Comparison of ENCODE assay signal across 17 mouse cellular contexts in the genomic region with DNA sequence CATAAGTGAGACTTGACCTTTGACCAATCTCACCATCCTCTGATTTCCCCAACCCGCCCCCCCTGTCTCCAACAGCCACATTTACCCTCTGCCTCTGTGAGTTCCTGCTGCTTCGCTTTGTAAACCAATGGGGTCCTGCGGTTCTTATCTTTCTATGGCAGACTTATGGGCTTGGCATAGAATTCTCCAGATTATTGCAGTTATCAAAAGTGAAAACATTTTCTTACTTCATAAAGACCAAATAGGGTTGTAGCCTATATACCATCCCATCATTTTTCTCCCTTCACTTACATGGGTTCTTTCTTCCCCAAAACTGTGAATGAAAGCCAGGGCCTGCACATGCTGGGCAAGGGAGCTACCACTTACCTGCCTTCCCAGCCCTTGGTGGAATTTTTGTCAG. TPM values are rescaled to one million over a fixed set of nuclear protein-coding genes. Genes with fewer than 3 reads are reported as not detected.
DNase-seq lines count a peak whose midpoint lies in the region; ATAC-seq and TF ChIP-seq lines count a peak whose summit lies in the region.
"Had no signal": no experiment of that assay in that cellular context is flagged by ENCODE, and none has a peak within 500 bp of the region (broad histone marks: within the 10 kb centered on the region; RNA-seq: fewer than 3 reads in every experiment).

No protein-coding gene starts in this region.

- peak; percentile 99 for TF ChIP-seq EP300 in liver, postnatal 0 days (IDR thresholded peaks at IDR 0.05; ENCODE audit: low read depth)

- WGBS in heart, embryonic 11.5 days (ENCODE audit: insufficient replicate concordance) = 81% methylated on average over 3 of the region's 3 CpGs
- 62% methylated on average over 3 of the region's 3 CpGs for WGBS in bone marrow, adult 2 months
- WGBS in intestine, embryonic 16.5 days = 80% methylated on average over 3 of the region's 3 CpGs
- WGBS in liver, postnatal 0 days (ENCODE audit: insufficient replicate concordance) = 58% methylated on average over 3 of the region's 3 CpGs

- no peaks in the 10 kb centered on the region for H3K27me3 ChIP-seq in heart, embryonic 11.5 days (ENCODE audit: control insufficient read depth, insufficient read depth, low read length)
- H3K27me3 ChIP-seq in intestine, embryonic 16.5 days (replicated peaks; ENCODE audit: control insufficient read depth, insufficient read depth, low read length) = no peaks in the 10 kb centered on the region
- no peaks in the 10 kb centered on the region for H3K27me3 ChIP-seq in liver, postnatal 0 days (ENCODE audit: insufficient read depth, low read length)
- H3K27me3 ChIP-seq: forebrain, embryonic 15.5 days; heart, embryonic 15.5 days; neural tube, embryonic 13.5 days had no signal

- H3K4me3 ChIP-seq in heart, embryonic 11.5 days (ENCODE audit: low read depth, low read length) = no peak overlapping the region
- no peak overlapping the region for H3K4me3 ChIP-seq in bone marrow, adult 2 months (replicated peaks; ENCODE audit: control insufficient read depth, low read depth, low read length)
- H3K4me3 ChIP-seq in intestine, embryonic 16.5 days (ENCODE audit: low read length) = no peak overlapping the region
- no peak overlapping the region for H3K4me3 ChIP-seq in liver, postnatal 0 days (ENCODE audit: low read depth, low read length)
- H3K4me3 ChIP-seq: forebrain, embryonic 15.5 days; heart, embryonic 15.5 days; layer of hippocampus, adult 2 months; midbrain, embryonic 10.5 days; neural tube, embryonic 13.5 days had no signal

- no peak overlapping the region for H3K27ac ChIP-seq in heart, embryonic 11.5 days (ENCODE audit: low read depth, low read length)
- H3K27ac ChIP-seq in bone marrow, adult 2 months (ENCODE audit: control insufficient read depth, insufficient read depth, low read depth, low read length, poor library complexity) = peak overlapping the region; percentile 92
- H3K27ac ChIP-seq in intestine, embryonic 16.5 days (ENCODE audit: low read length) = no peak overlapping the region
- H3K27ac ChIP-seq in liver, postnatal 0 days (ENCODE audit: low read depth) = peak overlapping the region; percentile 63
- H3K27ac ChIP-seq: forebrain, embryonic 15.5 days; heart, embryonic 15.5 days; kidney, postnatal 0 days; layer of hippocampus, adult 2 months; midbrain, embryonic 10.5 days; neural tube, embryonic 13.5 days had no signal

- no peaks in the 10 kb centered on the region; the same call in 1 of the 2 replicates for H3K4me1 ChIP-seq in heart, embryonic 11.5 days (ENCODE audit: control insufficient read depth, insufficient read depth, low read length)
- H3K4me1 ChIP-seq in bone marrow, adult 2 months (ENCODE audit: control insufficient read depth, insufficient read depth, low read length) = no peaks in the 10 kb centered on the region
- no peaks in the 10 kb centered on the region for H3K4me1 ChIP-seq in intestine, embryonic 16.5 days (ENCODE audit: control insufficient read depth, insufficient read depth, low read length)
- peaks cover 14% of the 10 kb centered on the region for H3K4me1 ChIP-seq in liver, postnatal 0 days (ENCODE audit: insufficient read depth)

- no peak overlapping the region for H3K4me2 ChIP-seq in heart, embryonic 11.5 days
- H3K4me2 ChIP-seq in intestine, embryonic 16.5 days (ENCODE audit: low read depth, low read length) = no peak overlapping the region
- peak overlapping the region; percentile 14; the same call in 1 of the 2 replicates for H3K4me2 ChIP-seq in liver, postnatal 0 days (ENCODE audit: low read depth, low read length)
- H3K4me2 ChIP-seq: forebrain, embryonic 15.5 days; heart, embryonic 15.5 days; neural tube, embryonic 13.5 days had no signal

- H3K9me3 ChIP-seq in heart, embryonic 11.5 days (replicated peaks; ENCODE audit: control insufficient read depth, low read length) = no peaks in the 10 kb centered on the region
- H3K9me3 ChIP-seq in intestine, embryonic 16.5 days (ENCODE audit: control insufficient read depth, low read length) = no peaks in the 10 kb centered on the region
- H3K9me3 ChIP-seq in liver, postnatal 0 days (ENCODE audit: low read length) = no peaks in the 10 kb centered on the region
- H3K9me3 ChIP-seq: forebrain, embryonic 15.5 days; heart, embryonic 15.5 days; midbrain, embryonic 10.5 days; neural tube, embryonic 13.5 days had no signal

- H3K9ac ChIP-seq in heart, embryonic 11.5 days (ENCODE audit: low read depth, low read length) = no peak overlapping the region
- H3K9ac ChIP-seq in intestine, embryonic 16.5 days (ENCODE audit: low read depth, low read length) = no peak overlapping the region
- H3K9ac ChIP-seq in liver, postnatal 0 days (replicated peaks) = no peak overlapping the region
- H3K9ac ChIP-seq: forebrain, embryonic 15.5 days; heart, embryonic 15.5 days; neural tube, embryonic 13.5 days had no signal

- TF ChIP-seq POLR2A in bone marrow, adult 2 months (IDR thresholded peaks at IDR 0.05; ENCODE audit: borderline replicate concordance, control insufficient read depth, low read depth, low read length) = no peak

- peak; percentile 73 for DNase-seq in heart, adult 11 months
- DNase-seq in liver, postnatal 0 days = no peak
- DNase-seq in gastrocnemius, postnatal 10 days = no peak
- no peak for DNase-seq in lung, postnatal 10 days
- DNase-seq in retina, postnatal 1 day = no peak
- DNase-seq: adrenal gland, postnatal 25 days; cerebellum, postnatal 25 days; kidney, adult 11 months had no signal

- no peaks in the 10 kb centered on the region for H3K36me3 ChIP-seq in heart, embryonic 11.5 days (ENCODE audit: control insufficient read depth, insufficient read depth, low read length)
- H3K36me3 ChIP-seq in intestine, embryonic 16.5 days (ENCODE audit: control insufficient read depth, insufficient read depth, low read length) = no peaks in the 10 kb centered on the region
- H3K36me3 ChIP-seq in liver, postnatal 0 days (replicated peaks; ENCODE audit: insufficient read depth, low read length) = no peaks in the 10 kb centered on the region
- H3K36me3 ChIP-seq: forebrain, embryonic 15.5 days; heart, embryonic 15.5 days; midbrain, embryonic 10.5 days; neural tube, embryonic 13.5 days had no signal

- no peak for ATAC-seq in heart, embryonic 11.5 days (replicated peaks; ENCODE audit: insufficient number of reproducible peaks, low FRiP score, low TSS enrichment)
- ATAC-seq in intestine, embryonic 16.5 days = peak; percentile 35
- peak; percentile 96 for ATAC-seq in liver, postnatal 0 days
- ATAC-seq: forebrain, embryonic 15.5 days had no signal

- TF ChIP-seq CTCF in bone marrow, adult 2 months (IDR thresholded peaks at IDR 0.05; ENCODE audit: control insufficient read depth, insufficient read depth, low read length) = no peak
- no peak for TF ChIP-seq CTCF in liver, postnatal 0 days (IDR thresholded peaks at IDR 0.05; ENCODE audit: low read depth)

RNA-seq across cellular contexts. Expression of gene Fnip2, which starts 6.7 kb away (rescaled TPM):
- polyA plus RNA-seq in heart, embryonic 11.5 days (2014; fragmentation: Nextera tagmentation; extraction: Ambion mirVana) = 5.0 and 6.2 TPM in 2 replicates
- polyA plus RNA-seq in bone marrow, adult 2 months (2011; ENCODE audit: insufficient read depth, insufficient read length, low replicate concordance, missing spikeins) = 8.4 and 10.8 TPM in 2 replicates
- polyA plus RNA-seq in intestine, embryonic 16.5 days (2015; fragmentation: Nextera tagmentation; extraction: Ambion mirVana) = 2.4 and 2.8 TPM in 2 replicates
- 2.4 and 3.0 TPM in 2 replicates for polyA plus RNA-seq in liver, postnatal 0 days (2015; fragmentation: Nextera tagmentation; extraction: Ambion mirVana)
- 1 to 10 TPM; 5.7 to 7.7 TPM for total RNA-seq in gastrocnemius, postnatal 10 days (2021)

RNA-seq across cellular contexts. Expression of gene Ppid, which starts 16.8 kb away (rescaled TPM):
- polyA plus RNA-seq in heart, embryonic 11.5 days (2014; fragmentation: Nextera tagmentation; extraction: Ambion mirVana) = 130 and 133 TPM in 2 replicates
- 54.4 and 65.4 TPM in 2 replicates for polyA plus RNA-seq in bone marrow, adult 2 months (2011; ENCODE audit: insufficient read depth, insufficient read length, low replicate concordance, missing spikeins)
- 130 and 142 TPM in 2 replicates for polyA plus RNA-seq in intestine, embryonic 16.5 days (2015; fragmentation: Nextera tagmentation; extraction: Ambion mirVana)
- polyA plus RNA-seq in liver, postnatal 0 days (2015; fragmentation: Nextera tagmentation; extraction: Ambion mirVana) = 31.5 and 36.6 TPM in 2 replicates
- total RNA-seq in gastrocnemius, postnatal 10 days (2021) = 10 to 100 TPM; 39.3 to 42.8 TPM

RNA-seq across cellular contexts. Expression of gene 4930579G24Rik, which starts 54.5 kb away (rescaled TPM):
- polyA plus RNA-seq in heart, embryonic 11.5 days (2014; fragmentation: Nextera tagmentation; extraction: Ambion mirVana) = 26.1 and 30.1 TPM in 2 replicates
- polyA plus RNA-seq in bone marrow, adult 2 months (2011; ENCODE audit: insufficient read depth, insufficient read length, low replicate concordance, missing spikeins) = 6.2 and 6.4 TPM in 2 replicates
- 18.1 and 19.9 TPM in 2 replicates for polyA plus RNA-seq in intestine, embryonic 16.5 days (2015; fragmentation: Nextera tagmentation; extraction: Ambion mirVana)
- 8.7 and 9.6 TPM in 2 replicates for polyA plus RNA-seq in liver, postnatal 0 days (2015; fragmentation: Nextera tagmentation; extraction: Ambion mirVana)
- total RNA-seq in gastrocnemius, postnatal 10 days (2021) = 1 to 10 TPM; 3.6 to 3.9 TPM

RNA-seq across cellular contexts. Expression of gene Etfdh, which starts 55.0 kb away (rescaled TPM):
- polyA plus RNA-seq in heart, embryonic 11.5 days (2014; fragmentation: Nextera tagmentation; extraction: Ambion mirVana) = 124 and 141 TPM in 2 replicates
- 10.6 and 12.2 TPM in 2 replicates for polyA plus RNA-seq in bone marrow, adult 2 months (2011; ENCODE audit: insufficient read depth, insufficient read length, low replicate concordance, missing spikeins)
- polyA plus RNA-seq in intestine, embryonic 16.5 days (2015; fragmentation: Nextera tagmentation; extraction: Ambion mirVana) = 113 and 120 TPM in 2 replicates
- polyA plus RNA-seq in liver, postnatal 0 days (2015; fragmentation: Nextera tagmentation; extraction: Ambion mirVana) = 215 and 239 TPM in 2 replicates
- 10 to 100 TPM; 93.0 to 99.1 TPM for total RNA-seq in gastrocnemius, postnatal 10 days (2021)

Comparison
In these comparisons a context has a peak if more than half of its experiments do, and no peak if none do; other contexts are left out.
1. H3K27ac ChIP-seq: peak in bone marrow, adult 2 months (single experiment) and liver, postnatal 0 days (single experiment); none in heart, embryonic 11.5 days (single experiment) and intestine, embryonic 16.5 days (single experiment).